Mouse (Mus musculus) cerebellum, adult 2 months (tissue): Measurements from ENCODE around the gene Upb1. TPM values are rescaled to one million over a fixed set of nuclear protein-coding genes. Genes with fewer than 3 reads are reported as not detected.

Experiments
- DNase-seq, 2 experiments: peaks; one replicate each; pipeline ENCODE4 v3.0.0; 2021
- H3K27ac ChIP-seq: fragments of 200-500 bp; 2 replicates; pipeline ENCODE4 v1.5.1; 2012; ENCODE audit warnings: low read length, control low read depth, inconsistent platforms; ENCODE audit not compliant: insufficient read depth
- H3K27me3 ChIP-seq: fragments of 200-500 bp; 2 replicates; pipeline ENCODE4 v1.6.1; 2012; ENCODE audit warnings: inconsistent platforms, mild to moderate bottlenecking, low read length, moderate library complexity; ENCODE audit not compliant: control insufficient read depth, insufficient read depth
- H3K4me1 ChIP-seq: fragments of 200-500 bp; 2 replicates; pipeline ENCODE4 v1.6.1; 2011; ENCODE audit warnings: low read length; ENCODE audit not compliant: control insufficient read depth, insufficient read depth
- H3K4me3 ChIP-seq: fragments of 200-500 bp; replicated peaks from 2 replicates; pipeline ENCODE3; 2011; ENCODE audit warnings: mild to moderate bottlenecking, low read depth, low read length, control low read depth; ENCODE audit not compliant: insufficient read depth
- CTCF ChIP-seq: fragments of 200-500 bp; IDR thresholded peaks from 2 replicates; pipeline ENCODE4 v1.5.1; 2011; ENCODE audit warnings: low read depth, mild to moderate bottlenecking, control low read depth, low read length, moderate library complexity, borderline replicate concordance; ENCODE audit not compliant: insufficient read depth
- POLR2A ChIP-seq: fragments of 200-500 bp; IDR thresholded peaks from 2 replicates; pipeline ENCODE4 v1.6.1; 2011; ENCODE audit warnings: low read length, control low read depth, borderline replicate concordance; ENCODE audit not compliant: insufficient read depth
- WGBS: fragments of 180-500 bp; shearing (Covaris S2); methylation state at CpG from one replicate; pipeline ENCODE4 v1.1.7; 2018; 5-methylcytosine and 5-hydroxymethylcytosine counted together
- polyA plus RNA-seq: library from polyadenylated mRNA; depleted of rRNA; stranded (reverse); fragments of >200 nt; gene quantifications from 2 replicates; pipeline ENCODE4 v1.2.3, GENCODE M21; 2012

Gene Upb1
- polyA plus RNA-seq, 1 experiment = 0.20 TPM

GRCm38 (mm10) chr10:75412114-75413103, 11.5 kb downstream of the Upb1 start:
- TF ChIP-seq POLR2A = no peak
- TF ChIP-seq CTCF = no peak
- DNase-seq = no peak
- 45% methylated on average over 27 of the region's 27 CpGs for WGBS
- Histone ChIP-seq H3K4me3 (no peak overlapping the region), H3K27ac (no peak overlapping the region), H3K4me1 (no peaks in the 10 kb centered on the region), H3K27me3 (no peaks in the 10 kb centered on the region)

GRCm38 (mm10) chr10:75414925-75415324, 14.0 kb downstream of the Upb1 start:
- 84% methylated on average over 7 of the region's 7 CpGs for WGBS
- TF ChIP-seq POLR2A = no peak
- TF ChIP-seq CTCF = no peak
- no peak for DNase-seq
- Histone ChIP-seq H3K4me3 (no peak overlapping the region), H3K27me3 (no peaks in the 10 kb centered on the region), H3K4me1 (no peaks in the 10 kb centered on the region), H3K27ac (no peak overlapping the region)

GRCm38 (mm10) chr10:75417363-75418042, 16.6 kb downstream of the Upb1 start:
- DNase-seq = no peak
- WGBS = 97% methylated on average over 8 of the region's 8 CpGs
- Histone ChIP-seq H3K4me1 (no peaks in the 10 kb centered on the region), H3K4me3 (no peak overlapping the region), H3K27me3 (no peaks in the 10 kb centered on the region), H3K27ac (no peak overlapping the region)
- TF ChIP-seq POLR2A (no peak), CTCF (no peak)

GRCm38 (mm10) chr10:75418747-75419146, 17.8 kb downstream of the Upb1 start:
- 74% methylated on average over 4 of the region's 4 CpGs for WGBS
- Histone ChIP-seq H3K4me1 (no peaks in the 10 kb centered on the region), H3K27ac (no peak overlapping the region), H3K27me3 (no peaks in the 10 kb centered on the region), H3K4me3 (no peak overlapping the region)
- TF ChIP-seq POLR2A (no peak), CTCF (no peak)
- DNase-seq = no peak

- DNase-seq = no peak
- no peak overlapping the region for H3K27ac ChIP-seq
- WGBS = 91% methylated on average over 10 of the region's 10 CpGs
- H3K27me3 ChIP-seq = no peaks in the 10 kb centered on the region
- no peaks in the 10 kb centered on the region for H3K4me1 ChIP-seq
- TF ChIP-seq POLR2A (no peak), CTCF (no peak)
- no peak overlapping the region for H3K4me3 ChIP-seq
Observed at GRCm38 (mm10) chr10:75424498-75424901, 23.6 kb downstream of the Upb1 start.

GRCm38 (mm10) chr10:75428049-75429003, 27.4 kb downstream of the Upb1 start:
- TF ChIP-seq POLR2A (no peak), CTCF (no peak)
- Histone ChIP-seq H3K27me3 (no peaks in the 10 kb centered on the region), H3K27ac (no peak overlapping the region), H3K4me1 (no peaks in the 10 kb centered on the region), H3K4me3 (no peak overlapping the region)
- DNase-seq = no peak
- 77% methylated on average over 13 of the region's 13 CpGs for WGBS

GRCm38 (mm10) chr10:75429004-75429380, 28.1 kb downstream of the Upb1 start:
- Histone ChIP-seq H3K27ac (no peak overlapping the region), H3K4me3 (no peak overlapping the region), H3K4me1 (no peaks in the 10 kb centered on the region), H3K27me3 (no peaks in the 10 kb centered on the region)
- WGBS = 86% methylated on average over 6 of the region's 6 CpGs
- DNase-seq = no peak
- TF ChIP-seq CTCF (no peak), POLR2A (no peak)
